Mouse (Mus musculus) bone marrow macrophage, adult 2 months (primary cell): ENCODE measurements around the gene Tll2.

Experiments
- CTCF ChIP-seq: IDR thresholded peaks from 2 replicates; pipeline ENCODE4 v1.5.1; 2012; ENCODE audit warnings: low read depth, mild to moderate bottlenecking, low read length, moderate library complexity
- POLR2A ChIP-seq: IDR thresholded peaks from 2 replicates; pipeline ENCODE4 v1.6.1; 2012; ENCODE audit warnings: mild to moderate bottlenecking, low read depth, low read length, borderline replicate concordance

GRCm38 (mm10) chr19:41107530-41107929 is 99.1 kb downstream of the Tll2 start:
- no peak for TF ChIP-seq CTCF
- no peak for TF ChIP-seq POLR2A
